Comparison of ENCODE assay signal across 8 mouse cellular contexts in genomic region chr7:19307739-19308453, GRCm38 (mm10). TPM values are rescaled to one million over a fixed set of nuclear protein-coding genes. Genes with fewer than 3 reads are reported as not detected.
DNase-seq lines count a peak whose midpoint lies in the region; ATAC-seq and TF ChIP-seq lines count a peak whose summit lies in the region.

No protein-coding gene starts in this region.

- TF ChIP-seq EP300 in CH12.LX (IDR thresholded peaks at IDR 0.05; ENCODE audit: low read length): no peak

- peak overlapping the region; percentile 74 for H3K9ac ChIP-seq in CH12.LX (ENCODE audit: insufficient read depth, low read depth)
- peak overlapping the region; percentile 67 for H3K9ac ChIP-seq in heart, embryonic 12.5 days
- H3K9ac ChIP-seq in kidney, embryonic 16.5 days (replicated peaks; ENCODE audit: low read length): peak overlapping the region; percentile 65
- peak overlapping the region; percentile 65 for H3K9ac ChIP-seq in liver, adult 2 months (ENCODE audit: low read depth, low read length)
- H3K9ac ChIP-seq in midbrain, embryonic 16.5 days (ENCODE audit: low read depth, low read length): peak overlapping the region; percentile 62

- TF ChIP-seq RAD21 in CH12.LX (IDR thresholded peaks at IDR 0.05; ENCODE audit: low read depth, low read length): no peak

- no peaks in the 10 kb centered on the region for H3K36me3 ChIP-seq in CH12.LX (replicated peaks in 1 of 2; ENCODE audit: control insufficient read depth in 1 of 2, insufficient read depth in 1 of 2, low read length in 1 of 2)
- H3K36me3 ChIP-seq in heart, embryonic 12.5 days: no peaks in the 10 kb centered on the region
- H3K36me3 ChIP-seq in kidney, embryonic 16.5 days (ENCODE audit: insufficient read depth, low read length): no peaks in the 10 kb centered on the region
- H3K36me3 ChIP-seq in liver, adult 2 months (ENCODE audit: control insufficient read depth, insufficient read depth, low read length): no peaks in the 10 kb centered on the region
- H3K36me3 ChIP-seq in midbrain, embryonic 16.5 days (ENCODE audit: control insufficient read depth, insufficient read depth, low read length): no peaks in the 10 kb centered on the region

- H3K27ac ChIP-seq in CH12.LX (ENCODE audit: insufficient read depth, low read depth): 0 out of 2 replicates have a peak overlapping the region, but pooled peaks have one; percentile 13
- peak overlapping the region; percentile 39; the same call in 1 of the 2 replicates for H3K27ac ChIP-seq in embryonic fibroblast, embryonic 13.5 days (ENCODE audit: insufficient read depth, low read length)
- H3K27ac ChIP-seq in heart, embryonic 12.5 days (ENCODE audit: poor library complexity, severe bottlenecking): peak overlapping the region; percentile 72
- peak overlapping the region; percentile 71 for H3K27ac ChIP-seq in kidney, embryonic 16.5 days (ENCODE audit: low read length)
- H3K27ac ChIP-seq in liver, adult 2 months (replicated peaks; ENCODE audit: insufficient read depth, low read depth, low read length): peak overlapping the region; percentile 62
- peak overlapping the region; percentile 77 for H3K27ac ChIP-seq in midbrain, embryonic 16.5 days (ENCODE audit: low read length)

- ATAC-seq in heart, embryonic 12.5 days (ENCODE audit: insufficient number of reproducible peaks, low FRiP score): peak; percentile 63
- ATAC-seq in kidney, embryonic 16.5 days (ENCODE audit: low FRiP score, low TSS enrichment): peak; percentile 47
- peak; percentile 63 for ATAC-seq in midbrain, embryonic 16.5 days

- TF ChIP-seq CTCF in CH12.LX (conservative IDR thresholded peaks at IDR 0.05 in 1 of 2, IDR thresholded peaks at IDR 0.05 in 1 of 2; ENCODE audit: low read depth in 2 of 2, low read length in 2 of 2): no peak
- no peak for TF ChIP-seq CTCF in embryonic fibroblast, embryonic 13.5 days (IDR thresholded peaks at IDR 0.05; ENCODE audit: borderline replicate concordance, insufficient read depth, low read length)
- no peak for TF ChIP-seq CTCF in liver, adult 2 months (IDR thresholded peaks at IDR 0.05; ENCODE audit: low read depth, low read length)

- H3K4me1 ChIP-seq in CH12.LX (ENCODE audit: control insufficient read depth in 1 of 2, insufficient read depth in 2 of 2): peaks cover 0 to 25% of the 10 kb centered on the region in 2 experiments; a peak in 2 of 4 replicates
- H3K4me1 ChIP-seq in embryonic fibroblast, embryonic 13.5 days (ENCODE audit: control insufficient read depth, insufficient read depth, low read length): no peaks in the 10 kb centered on the region
- H3K4me1 ChIP-seq in heart, embryonic 12.5 days (replicated peaks): peaks cover 34% of the 10 kb centered on the region
- peaks cover 29% of the 10 kb centered on the region for H3K4me1 ChIP-seq in kidney, embryonic 16.5 days (ENCODE audit: insufficient read depth, low read length)
- H3K4me1 ChIP-seq in liver, adult 2 months (ENCODE audit: control insufficient read depth, insufficient read depth, low read length): peaks cover 1% of the 10 kb centered on the region; the same call in 1 of the 2 replicates
- peaks cover 34% of the 10 kb centered on the region for H3K4me1 ChIP-seq in midbrain, embryonic 16.5 days (ENCODE audit: control insufficient read depth, insufficient read depth, low read length)

- WGBS in heart, embryonic 12.5 days: under 1% methylated on average over 18 of the region's 18 CpGs
- WGBS in kidney, embryonic 16.5 days: 1% methylated on average over 18 of the region's 18 CpGs
- WGBS in liver, adult 2 months: 5% methylated on average over 18 of the region's 18 CpGs
- WGBS in midbrain, embryonic 16.5 days: 2% methylated on average over 18 of the region's 18 CpGs

- in situ Hi-C loops in CH12.LX (cut with MboI; ENCODE audit: low pct_ligation_motif_present, low pct_unique_long_range_greater_than_20kb, low sequenced_read_pairs): loop anchor here (5.0 kb wide), 1 partner anchor 34 kb away; the partner anchor contains the start of gene Ercc1

- no peaks in the 10 kb centered on the region for H3K79me2 ChIP-seq in CH12.LX (replicated peaks; ENCODE audit: control insufficient read depth, extremely low read depth, insufficient read depth, poor library complexity, severe bottlenecking)
- H3K79me2 ChIP-seq in liver, adult 2 months (ENCODE audit: control insufficient read depth, insufficient read depth, low read length): no peaks in the 10 kb centered on the region

- H3K27me3 ChIP-seq in CH12.LX (replicated peaks): peaks cover 72% of the 10 kb centered on the region
- H3K27me3 ChIP-seq in heart, embryonic 12.5 days (replicated peaks): peaks cover 45% of the 10 kb centered on the region
- H3K27me3 ChIP-seq in kidney, embryonic 16.5 days (ENCODE audit: insufficient read depth, low read length): peaks cover 44% of the 10 kb centered on the region
- H3K27me3 ChIP-seq in liver, adult 2 months (ENCODE audit: control insufficient read depth, insufficient read depth, low read length): no peaks in the 10 kb centered on the region
- H3K27me3 ChIP-seq in midbrain, embryonic 16.5 days (ENCODE audit: control insufficient read depth, insufficient read depth, low read depth, low read length): peaks cover 41% of the 10 kb centered on the region

- peaks cover 8% of the 10 kb centered on the region for H3K9me3 ChIP-seq in CH12.LX (replicated peaks; ENCODE audit: low read length)
- no peaks in the 10 kb centered on the region for H3K9me3 ChIP-seq in heart, embryonic 12.5 days (replicated peaks)
- no peaks in the 10 kb centered on the region for H3K9me3 ChIP-seq in kidney, embryonic 16.5 days (ENCODE audit: low read length)
- H3K9me3 ChIP-seq in midbrain, embryonic 16.5 days (replicated peaks; ENCODE audit: control insufficient read depth, low read length, poor library complexity, severe bottlenecking): no peaks in the 10 kb centered on the region

- peak; percentile 71 for DNase-seq in CH12.LX (ENCODE audit: extremely low read depth)
- DNase-seq in adrenal gland, postnatal 10 days: peak; percentile 86
- DNase-seq in liver, adult 2 months (ENCODE audit: extremely low read depth, low read depth, low spot score): no peak
- peak; percentile 87 for DNase-seq in testis, postnatal 10 days (ENCODE audit: low spot score)

- peak overlapping the region; percentile 55 to 77 (median 70) for H3K4me3 ChIP-seq in CH12.LX (replicated peaks in 1 of 3; ENCODE audit: low read depth in 2 of 3, low read length in 2 of 3, poor library complexity in 1 of 3)
- H3K4me3 ChIP-seq in embryonic fibroblast, embryonic 13.5 days (ENCODE audit: insufficient read depth, low read length): peak overlapping the region; percentile 75
- H3K4me3 ChIP-seq in heart, embryonic 12.5 days: peak overlapping the region; percentile 73
- H3K4me3 ChIP-seq in kidney, embryonic 16.5 days (ENCODE audit: low read length): peak overlapping the region; percentile 74
- peak overlapping the region; percentile 45 for H3K4me3 ChIP-seq in liver, adult 2 months (ENCODE audit: insufficient read depth, low read depth, low read length)
- peak overlapping the region; percentile 62 for H3K4me3 ChIP-seq in midbrain, embryonic 16.5 days (ENCODE audit: low read depth, low read length)

- dilution Hi-C loops in CH12.LX (cut with MboI; ENCODE audit: extremely low pct_ligation_motif_present, extremely low pct_unique_long_range_greater_than_20kb, low sequenced_read_pairs): no loop called here

- peak overlapping the region; percentile 83 for H3K4me2 ChIP-seq in CH12.LX (ENCODE audit: insufficient read depth, low read depth, poor library complexity, severe bottlenecking)
- H3K4me2 ChIP-seq in heart, embryonic 12.5 days: peak overlapping the region; percentile 100
- H3K4me2 ChIP-seq in kidney, embryonic 16.5 days (replicated peaks; ENCODE audit: low read depth, low read length): peak overlapping the region; percentile 100
- H3K4me2 ChIP-seq in midbrain, embryonic 16.5 days (ENCODE audit: low read length): peak overlapping the region; percentile 98

- TF ChIP-seq POLR2A in CH12.LX (IDR thresholded peaks at IDR 0.05; ENCODE audit: low read depth, low read length): no peak
- TF ChIP-seq POLR2A in embryonic fibroblast, embryonic 13.5 days (IDR thresholded peaks at IDR 0.05; ENCODE audit: low read depth, low read length): peak; percentile 57
- no peak for TF ChIP-seq POLR2A in liver, adult 2 months (IDR thresholded peaks at IDR 0.05; ENCODE audit: extremely low read depth, insufficient read depth, low read length)

RNA-seq across cellular contexts. Expression of gene Fosb, which starts 2.0 kb away (rescaled TPM):
- total RNA-seq in CH12.LX (2012; rRNA removed) (0.08 and 0.13 TPM in 2 replicates), CH12.LX (2014; rRNA removed) (not detected in 2 replicates)
- 0.27 and 0.56 TPM in 2 replicates for polyA plus RNA-seq in CH12.LX (2012; ENCODE audit: insufficient read length, low read depth)
- total RNA-seq in adrenal gland, postnatal 10 days (2021): 10 to 100 TPM in 1 of 2 experiments, 1 to 10 TPM in 1; 1.2 to 12.9 TPM
- polyA plus RNA-seq in embryonic fibroblast, embryonic 13.5 days (2011; ENCODE audit: insufficient read length, low read depth, missing spikeins): 2.1 and 2.7 TPM in 2 replicates
- polyA plus RNA-seq in heart, embryonic 12.5 days (2016; fragmentation: Nextera tagmentation; extraction: Ambion mirVana): 0.37 and 0.55 TPM in 2 replicates
- polyA plus RNA-seq in kidney, embryonic 16.5 days (2015; fragmentation: Nextera tagmentation; extraction: Ambion mirVana): 0.17 and 0.22 TPM in 2 replicates
- total RNA-seq in liver, adult 2 months (2014; rRNA removed): 0.07 and 0.09 TPM in 2 replicates
- polyA plus RNA-seq in liver, adult 2 months (2012; rRNA removed): 0.06 and 0.11 TPM in 2 replicates
- polyA plus RNA-seq in midbrain, embryonic 16.5 days (2015; fragmentation: Nextera tagmentation; extraction: Ambion mirVana): 0.06 TPM in 2 replicates

RNA-seq across cellular contexts. Expression of gene Rtn2, which starts 25.5 kb away (rescaled TPM):
- total RNA-seq in CH12.LX (2012; rRNA removed) (0.72 and 1.0 TPM in 2 replicates), CH12.LX (2014; rRNA removed) (0.43 and 0.56 TPM in 2 replicates)
- polyA plus RNA-seq in CH12.LX (2012; ENCODE audit: insufficient read length, low read depth): 0.76 and 0.80 TPM in 2 replicates
- 10 to 100 TPM; 20.2 to 59.7 TPM for total RNA-seq in adrenal gland, postnatal 10 days (2021)
- polyA plus RNA-seq in embryonic fibroblast, embryonic 13.5 days (2011; ENCODE audit: insufficient read length, low read depth, missing spikeins): 6.8 and 7.8 TPM in 2 replicates
- polyA plus RNA-seq in heart, embryonic 12.5 days (2016; fragmentation: Nextera tagmentation; extraction: Ambion mirVana): 23.6 and 26.7 TPM in 2 replicates
- 8.0 and 9.4 TPM in 2 replicates for polyA plus RNA-seq in kidney, embryonic 16.5 days (2015; fragmentation: Nextera tagmentation; extraction: Ambion mirVana)
- 0.27 and 0.65 TPM in 2 replicates for total RNA-seq in liver, adult 2 months (2014; rRNA removed)
- polyA plus RNA-seq in liver, adult 2 months (2012; rRNA removed): 0.62 and 1.1 TPM in 2 replicates
- polyA plus RNA-seq in midbrain, embryonic 16.5 days (2015; fragmentation: Nextera tagmentation; extraction: Ambion mirVana): 111 and 114 TPM in 2 replicates

RNA-seq across cellular contexts. Expression of gene Ppm1n, which starts 28.0 kb away (rescaled TPM):
- total RNA-seq in CH12.LX (2012; rRNA removed) (not detected in 2 replicates), CH12.LX (2014; rRNA removed) (not detected in 2 replicates)
- not detected in 2 replicates for polyA plus RNA-seq in CH12.LX (2012; ENCODE audit: insufficient read length, low read depth)
- under 1 TPM in 1 of 2 experiments, not detected in 1; 0.30 TPM for total RNA-seq in adrenal gland, postnatal 10 days (2021)
- polyA plus RNA-seq in embryonic fibroblast, embryonic 13.5 days (2011; ENCODE audit: insufficient read length, low read depth, missing spikeins): not detected in 2 replicates
- polyA plus RNA-seq in heart, embryonic 12.5 days (2016; fragmentation: Nextera tagmentation; extraction: Ambion mirVana): not detected in 2 replicates
- polyA plus RNA-seq in kidney, embryonic 16.5 days (2015; fragmentation: Nextera tagmentation; extraction: Ambion mirVana): 0.22 TPM in 1 of 2 replicates, not detected in the other
- total RNA-seq in liver, adult 2 months (2014; rRNA removed): 0.20 TPM in 1 of 2 replicates, not detected in the other
- 0.13 TPM in 1 of 2 replicates, not detected in the other for polyA plus RNA-seq in liver, adult 2 months (2012; rRNA removed)
- 1.5 and 1.6 TPM in 2 replicates for polyA plus RNA-seq in midbrain, embryonic 16.5 days (2015; fragmentation: Nextera tagmentation; extraction: Ambion mirVana)

RNA-seq across cellular contexts. Expression of gene Vasp, which starts 36.3 kb away (rescaled TPM):
- 109 and 114 TPM in 2 replicates for total RNA-seq in CH12.LX (2012; rRNA removed)
- total RNA-seq in CH12.LX (2014; rRNA removed): 122 and 125 TPM in 2 replicates
- polyA plus RNA-seq in CH12.LX (2012; ENCODE audit: insufficient read length, low read depth): 191 and 240 TPM in 2 replicates
- total RNA-seq in adrenal gland, postnatal 10 days (2021): 10 to 100 TPM; 73.9 to 77.2 TPM
- polyA plus RNA-seq in embryonic fibroblast, embryonic 13.5 days (2011; ENCODE audit: insufficient read length, low read depth, missing spikeins): 161 and 186 TPM in 2 replicates
- polyA plus RNA-seq in heart, embryonic 12.5 days (2016; fragmentation: Nextera tagmentation; extraction: Ambion mirVana): 93.7 and 99.0 TPM in 2 replicates
- polyA plus RNA-seq in kidney, embryonic 16.5 days (2015; fragmentation: Nextera tagmentation; extraction: Ambion mirVana): 81.0 and 86.9 TPM in 2 replicates
- 6.3 and 11.3 TPM in 2 replicates for total RNA-seq in liver, adult 2 months (2014; rRNA removed)
- polyA plus RNA-seq in liver, adult 2 months (2012; rRNA removed): 24.2 and 37.1 TPM in 2 replicates
- polyA plus RNA-seq in midbrain, embryonic 16.5 days (2015; fragmentation: Nextera tagmentation; extraction: Ambion mirVana): 35.5 and 40.9 TPM in 2 replicates

RNA-seq across cellular contexts. Expression of gene Ercc1, which starts 36.7 kb away (rescaled TPM):
- total RNA-seq in CH12.LX (2012; rRNA removed) (27.7 and 31.1 TPM in 2 replicates), CH12.LX (2014; rRNA removed) (25.3 and 26.9 TPM in 2 replicates)
- polyA plus RNA-seq in CH12.LX (2012; ENCODE audit: insufficient read length, low read depth): 28.2 and 29.8 TPM in 2 replicates
- 10 to 100 TPM; 37.1 to 41.3 TPM for total RNA-seq in adrenal gland, postnatal 10 days (2021)
- polyA plus RNA-seq in embryonic fibroblast, embryonic 13.5 days (2011; ENCODE audit: insufficient read length, low read depth, missing spikeins): 44.9 and 52.2 TPM in 2 replicates
- 59.2 and 66.0 TPM in 2 replicates for polyA plus RNA-seq in heart, embryonic 12.5 days (2016; fragmentation: Nextera tagmentation; extraction: Ambion mirVana)
- polyA plus RNA-seq in kidney, embryonic 16.5 days (2015; fragmentation: Nextera tagmentation; extraction: Ambion mirVana): 81.8 and 86.1 TPM in 2 replicates
- 6.5 and 6.6 TPM in 2 replicates for total RNA-seq in liver, adult 2 months (2014; rRNA removed)
- polyA plus RNA-seq in liver, adult 2 months (2012; rRNA removed): 8.5 and 9.4 TPM in 2 replicates
- polyA plus RNA-seq in midbrain, embryonic 16.5 days (2015; fragmentation: Nextera tagmentation; extraction: Ambion mirVana): 80.1 and 82.4 TPM in 2 replicates

Comparison
In these comparisons a context has a peak if more than half of its experiments do, and no peak if none do; other contexts are left out.
1. H3K27ac ChIP-seq: peak in every context shown above with its lines; median percentile 77 in midbrain, embryonic 16.5 days; 72 in heart, embryonic 12.5 days; 71 in kidney, embryonic 16.5 days; 62 in liver, adult 2 months; 39 in embryonic fibroblast, embryonic 13.5 days; 13 in CH12.LX.